Mouse (Mus musculus) natural killer cell, adult 2 months (primary cell): ENCODE results near the gene Sp8.

Experiments used
- DNase-seq, 2 experiments: peaks; one replicate each; pipeline ENCODE4 v3.0.0; 2022; ENCODE audit warnings: low spot score in 2 of 2

Gene Sp8

DNA sequence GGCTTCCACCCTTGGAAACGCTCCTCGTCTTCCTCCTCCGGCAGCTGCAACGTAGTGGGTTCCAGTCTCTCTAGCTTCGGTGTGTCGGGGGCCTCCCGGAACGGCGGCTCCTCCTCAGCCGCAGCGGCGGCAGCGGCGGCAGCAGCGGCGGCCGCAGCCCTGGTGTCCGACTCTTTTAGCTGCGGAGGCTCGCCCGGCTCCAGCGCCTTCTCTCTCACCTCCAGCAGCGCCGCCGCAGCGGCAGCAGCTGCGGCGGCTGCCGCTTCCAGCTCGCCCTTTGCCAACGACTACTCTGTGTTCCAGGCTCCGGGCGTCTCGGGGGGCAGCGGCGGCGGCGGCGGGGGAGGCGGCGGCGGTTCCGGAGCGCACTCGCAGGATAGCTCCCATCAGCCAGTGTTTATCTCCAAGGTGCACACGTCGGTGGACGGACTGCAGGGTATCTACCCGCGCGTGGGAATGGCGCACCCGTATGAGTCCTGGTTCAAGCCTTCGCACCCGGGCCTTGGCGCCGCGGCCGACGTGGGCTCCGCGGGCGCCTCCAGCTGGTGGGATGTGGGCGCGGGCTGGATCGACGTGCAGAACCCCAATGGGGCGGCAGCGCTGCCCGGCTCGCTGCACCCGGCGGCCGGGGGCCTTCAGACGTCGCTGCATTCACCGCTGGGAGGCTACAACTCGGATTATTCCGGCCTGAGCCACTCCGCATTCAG lies 2.5 kb downstream of the Sp8 start:
- no peak for DNase-seq

DNA sequence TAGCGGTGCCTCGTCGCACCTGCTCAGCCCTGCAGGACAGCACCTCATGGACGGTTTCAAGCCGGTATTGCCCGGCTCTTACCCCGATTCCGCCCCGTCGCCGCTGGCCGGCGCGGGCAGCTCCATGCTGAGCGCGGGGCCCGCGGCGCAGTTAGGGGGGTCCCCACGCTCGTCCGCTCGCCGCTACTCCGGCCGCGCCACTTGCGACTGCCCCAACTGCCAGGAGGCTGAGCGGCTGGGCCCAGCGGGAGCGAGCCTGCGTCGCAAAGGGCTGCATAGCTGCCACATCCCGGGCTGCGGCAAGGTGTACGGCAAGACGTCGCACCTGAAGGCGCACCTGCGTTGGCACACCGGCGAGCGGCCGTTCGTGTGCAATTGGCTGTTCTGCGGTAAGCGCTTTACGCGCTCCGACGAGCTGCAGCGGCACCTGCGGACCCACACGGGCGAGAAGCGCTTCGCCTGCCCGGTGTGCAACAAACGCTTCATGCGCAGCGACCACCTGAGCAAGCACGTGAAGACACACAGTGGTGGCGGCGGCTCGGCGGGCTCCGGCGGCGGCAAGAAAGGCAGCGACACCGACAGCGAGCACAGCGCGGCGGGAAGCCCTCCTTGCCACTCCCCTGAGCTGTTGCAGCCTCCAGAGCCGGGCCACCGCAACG lies 3.2 kb downstream of the Sp8 start:
- no peak for DNase-seq

DNA sequence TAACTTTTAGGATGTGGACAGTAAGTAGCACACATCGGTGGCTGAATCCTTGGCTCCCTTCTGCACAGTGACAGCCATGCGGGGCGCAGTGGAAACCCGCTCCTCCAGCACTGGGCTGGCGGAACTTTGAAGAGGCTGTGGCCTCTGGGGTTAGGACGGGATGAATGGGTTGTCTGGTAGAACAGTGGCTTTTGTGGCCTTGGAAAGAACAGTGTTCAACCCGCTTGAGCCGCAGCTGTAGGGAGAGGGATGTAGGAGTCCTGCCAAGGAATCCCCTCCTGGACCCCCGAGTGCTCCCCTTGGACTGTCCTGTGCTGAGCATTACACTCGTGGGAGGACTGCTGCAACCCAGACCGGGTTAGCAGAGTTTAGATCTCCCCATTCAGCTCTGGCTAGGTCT lies 3.9 kb downstream of the Sp8 start:
- DNase-seq = no peak

DNA sequence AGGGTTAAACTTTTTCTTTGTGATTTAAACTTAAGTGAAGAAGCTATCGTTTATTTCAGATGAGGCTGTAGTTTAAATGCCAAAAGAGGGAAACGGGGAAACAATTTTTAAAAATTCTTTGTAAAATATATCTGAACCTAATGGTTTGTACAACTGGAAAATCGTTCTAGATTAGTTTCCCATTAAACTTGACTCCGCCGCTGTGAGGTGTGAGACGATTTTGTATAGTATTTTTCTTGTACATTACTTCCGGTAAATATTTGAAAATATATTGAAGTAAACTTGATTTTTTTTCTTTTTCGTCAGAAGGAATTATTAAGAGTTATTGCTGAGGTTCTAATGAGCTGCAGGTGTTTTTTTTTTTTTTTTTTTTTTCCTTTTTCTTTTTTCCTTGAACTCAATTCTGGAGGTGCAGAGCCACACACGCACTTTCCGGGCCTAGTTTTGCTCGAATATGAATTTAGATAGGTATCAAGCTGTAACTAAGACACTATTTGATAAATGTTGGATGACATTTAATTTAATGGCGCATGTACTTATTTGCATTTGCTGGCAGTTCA lies 4.8 kb downstream of the Sp8 start:
- no peak for DNase-seq

DNA sequence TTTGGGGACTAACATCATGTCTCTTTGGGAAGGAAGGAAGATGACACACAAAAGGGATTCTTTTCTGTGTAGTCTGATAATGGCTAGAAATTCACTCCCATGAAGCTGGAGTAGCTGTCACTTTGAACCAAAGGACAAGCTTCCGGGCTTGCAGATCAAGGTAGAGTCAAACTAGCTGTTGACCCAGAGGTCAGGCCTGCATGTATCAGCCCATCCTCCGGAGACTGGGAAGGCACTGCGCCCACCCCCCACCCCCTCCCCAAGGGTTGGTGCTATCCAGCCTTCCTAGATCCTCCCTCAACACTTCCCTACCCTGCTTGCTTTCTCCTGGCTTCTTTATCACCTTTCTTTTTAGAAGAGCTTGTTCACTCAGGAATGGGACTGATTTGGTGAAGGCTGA lies 7.2 kb downstream of the Sp8 start:
- no peak for DNase-seq

DNA sequence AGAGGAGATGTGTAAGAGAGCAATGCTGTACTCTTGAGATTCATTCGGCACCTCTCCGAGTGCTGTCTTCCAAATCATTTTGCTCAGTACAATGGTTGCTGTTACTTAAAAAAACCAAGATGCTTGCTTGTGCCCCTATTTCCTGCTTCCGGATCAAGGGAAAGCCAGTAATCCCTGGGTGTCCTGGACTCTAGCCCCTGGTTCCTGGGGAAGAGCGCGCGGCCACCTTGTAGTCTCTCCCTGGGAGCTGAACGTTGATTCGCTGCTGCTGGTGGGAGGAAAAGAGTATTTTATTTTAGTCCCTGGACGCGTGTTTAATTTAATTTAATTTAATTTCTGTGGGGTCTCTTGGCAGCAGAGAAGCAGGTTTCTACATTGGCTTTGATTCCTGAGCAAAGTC lies 8.3 kb downstream of the Sp8 start:
- DNase-seq = no peak

DNA sequence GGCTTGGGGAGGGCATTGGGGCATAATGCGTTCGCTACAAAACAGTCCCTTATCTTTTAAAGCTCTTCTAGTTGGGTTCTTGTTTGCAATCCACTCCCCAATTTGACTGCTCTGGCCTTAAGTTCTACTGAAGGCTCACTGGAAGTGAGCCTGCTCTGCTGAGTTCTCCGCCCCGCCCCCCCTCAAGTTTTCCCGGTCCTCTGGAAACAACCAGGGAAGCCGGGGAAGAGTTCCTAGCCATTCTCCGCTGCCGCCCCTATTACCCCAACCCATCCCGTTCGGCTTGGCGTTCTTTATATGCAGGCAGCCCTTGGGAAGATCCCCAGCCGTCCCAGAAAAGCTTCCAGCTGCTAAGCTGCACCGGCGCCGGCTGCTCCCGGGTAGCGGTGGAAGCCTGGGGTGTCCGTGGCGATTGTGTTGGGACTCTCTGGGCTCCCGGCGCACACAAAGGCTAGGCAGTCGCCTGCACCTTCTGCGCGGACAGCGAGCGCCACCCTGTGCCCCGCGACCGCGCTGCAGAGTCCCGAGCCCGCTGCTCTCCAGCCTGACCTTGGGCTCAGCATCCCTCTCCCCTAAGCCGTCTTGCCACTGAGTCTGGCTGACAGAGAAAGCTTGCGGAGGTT lies 8.8 kb downstream of the Sp8 start:
- peak in 1 of 2 experiments; percentile 30 for DNase-seq

DNA sequence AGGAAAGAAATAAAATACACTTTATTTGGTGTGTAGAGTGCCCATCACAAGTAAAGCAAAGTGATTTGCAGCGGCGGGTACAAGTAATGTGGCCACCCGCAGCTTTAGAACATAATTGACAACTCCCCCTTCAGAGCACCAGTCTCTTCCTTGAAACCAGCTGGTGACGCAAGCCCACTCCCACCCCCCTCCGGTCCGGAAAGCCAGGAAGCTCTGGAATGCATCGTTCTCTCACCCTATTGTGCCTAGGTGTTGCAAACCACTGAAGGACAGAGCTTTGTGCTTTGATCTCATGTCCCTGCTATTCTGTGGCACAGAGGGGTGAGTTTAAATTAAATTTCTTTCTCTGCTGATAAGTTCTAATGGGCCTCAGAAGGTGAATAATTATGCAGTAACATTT lies 10.0 kb downstream of the Sp8 start:
- DNase-seq = no peak

DNA sequence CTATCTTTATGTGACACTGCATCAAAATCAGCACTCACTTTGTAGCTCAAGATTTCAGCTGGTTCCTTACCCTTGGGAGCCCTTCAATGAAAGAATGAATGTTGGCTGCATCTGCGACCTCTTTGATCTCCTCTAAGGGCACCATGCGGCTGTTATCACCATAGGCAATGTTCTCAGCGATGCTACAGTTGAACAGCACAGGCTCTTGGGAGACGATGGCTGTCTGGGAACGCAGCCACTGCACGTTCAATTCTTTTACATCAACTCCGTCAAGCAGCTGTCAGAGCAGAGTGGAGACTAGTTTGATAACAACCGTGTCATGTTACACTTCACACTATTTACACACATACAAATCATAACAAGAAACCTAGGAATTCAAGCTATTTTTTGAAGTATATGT lies 26.5 kb downstream of the Sp8 start:
- no peak for DNase-seq

DNA sequence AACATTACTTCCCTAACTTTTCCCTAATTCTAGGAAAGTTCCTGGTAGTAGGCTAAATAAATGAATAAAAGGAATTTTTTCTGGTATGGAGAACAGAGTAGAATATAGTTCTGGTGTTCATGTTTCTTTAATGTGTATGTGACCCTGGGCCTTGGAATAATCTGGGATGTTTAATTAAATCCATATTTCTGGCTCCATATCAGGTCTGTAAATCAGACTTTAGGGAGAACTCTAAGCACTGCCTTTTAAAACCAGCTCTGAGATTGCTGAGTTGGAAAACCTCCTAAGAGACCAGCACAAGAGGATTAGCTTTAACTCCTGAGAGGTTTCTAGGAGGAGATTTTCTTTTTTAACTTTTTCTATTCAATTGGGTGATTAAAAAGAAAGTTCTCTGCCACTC lies 36.7 kb downstream of the Sp8 start:
- no peak for DNase-seq

DNA sequence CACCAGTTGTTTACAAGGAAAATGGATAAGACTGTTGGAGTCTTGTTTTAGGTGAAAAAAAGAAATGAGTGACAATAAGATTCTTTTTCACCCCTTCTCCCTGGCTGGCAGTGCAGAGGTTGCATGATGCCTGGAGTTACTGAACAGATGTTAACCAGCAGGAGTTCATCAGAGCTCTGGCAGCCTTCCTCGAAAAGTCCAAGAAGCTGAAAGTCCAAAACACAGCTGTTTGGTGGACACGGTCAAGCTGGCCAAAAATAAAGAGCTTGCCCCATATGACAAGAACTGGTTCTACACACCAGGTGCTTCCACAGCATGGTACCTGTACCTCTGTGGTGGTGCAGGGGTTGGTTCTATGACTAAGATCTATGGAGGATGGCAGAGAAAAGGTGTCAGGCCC lies 41.8 kb downstream of the Sp8 start:
- DNase-seq = no peak
